Mouse (Mus musculus) mouse trophoblast stem cell (cell line): Measurements from ENCODE around the gene Adam17.

ENCODE experiments used
- in situ Hi-C, 2 experiments: fragments of 300-500 bp; cut with MseI, MboI; formaldehyde crosslinking; loops; 2 replicates in 1 of 2; 3 replicates in 1 of 2; pipeline ENCODE4 v1.15.1; 2025

The Adam17 gene

DNA sequence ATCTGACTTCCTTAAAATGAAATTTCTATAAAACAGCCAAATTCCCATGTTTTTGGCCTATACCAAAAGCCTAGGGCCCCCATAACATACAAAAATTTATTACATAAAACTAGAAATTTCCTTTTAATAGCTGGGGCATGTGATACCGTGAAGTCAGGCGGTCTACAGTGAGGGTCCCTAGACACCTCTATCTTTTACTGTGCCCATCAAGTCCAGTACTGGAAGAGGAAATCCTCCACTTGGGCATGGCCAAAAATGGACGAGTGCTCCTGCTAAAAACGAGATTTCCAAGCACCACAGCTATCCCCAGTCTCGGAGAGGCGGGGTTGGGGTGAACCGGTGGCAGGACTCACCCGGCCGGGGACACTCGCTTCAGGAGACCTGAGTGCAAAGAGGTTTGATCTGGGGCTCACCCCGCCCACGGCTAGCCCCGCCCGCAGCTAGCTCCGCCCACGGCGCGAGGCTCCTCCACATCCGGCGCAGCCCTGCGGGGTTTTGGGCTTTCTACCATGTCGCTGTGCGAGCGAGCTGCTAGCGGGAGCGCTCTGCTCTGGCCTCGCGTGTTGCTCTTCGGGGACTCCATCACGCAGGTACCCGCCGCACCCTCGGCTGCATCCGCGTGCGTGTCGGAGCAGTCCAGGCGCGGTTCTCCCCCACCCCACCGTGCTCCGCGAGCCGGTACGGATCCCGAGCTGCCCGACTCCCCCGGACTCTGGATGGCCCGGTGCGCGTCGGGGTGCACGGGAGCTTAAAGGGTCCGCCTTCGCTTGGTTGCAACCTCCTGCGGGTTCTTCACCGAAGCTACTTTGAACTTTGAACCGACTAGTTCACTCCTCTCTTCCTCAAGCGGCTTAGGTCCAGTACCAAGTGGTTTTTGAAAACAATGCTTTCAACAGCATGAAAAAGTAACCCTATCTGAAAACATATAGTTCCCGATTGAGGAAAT is 57.2 kb downstream of the Adam17 start, which contains the start of gene Iah1:
TSS of gene Iah1 (plus strand) at position 467 of the 946 bp plus-strand sequence.
- in situ Hi-C loops: no loop called here

DNA sequence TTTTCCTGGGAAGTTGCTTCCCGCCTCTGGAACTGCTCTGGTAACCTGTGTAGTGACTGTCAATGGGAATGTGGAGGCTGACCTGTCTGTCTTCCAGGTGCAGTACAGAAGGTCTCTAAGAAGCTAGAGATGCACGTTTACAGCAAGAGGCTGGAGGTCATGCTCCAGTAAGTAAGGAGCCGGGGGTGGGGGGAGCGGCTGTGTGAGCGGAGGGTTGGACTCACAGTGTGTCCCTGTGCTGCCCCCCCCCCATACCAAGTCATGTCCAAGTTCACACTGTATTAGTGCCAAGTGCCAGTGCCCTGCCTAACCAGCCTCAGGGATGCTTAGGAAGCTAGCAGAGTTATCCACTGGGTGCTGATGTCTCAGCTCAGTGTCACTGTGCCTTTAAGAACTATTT is 61.2 kb downstream of the Adam17 start:
- in situ Hi-C loops: no loop called here

DNA sequence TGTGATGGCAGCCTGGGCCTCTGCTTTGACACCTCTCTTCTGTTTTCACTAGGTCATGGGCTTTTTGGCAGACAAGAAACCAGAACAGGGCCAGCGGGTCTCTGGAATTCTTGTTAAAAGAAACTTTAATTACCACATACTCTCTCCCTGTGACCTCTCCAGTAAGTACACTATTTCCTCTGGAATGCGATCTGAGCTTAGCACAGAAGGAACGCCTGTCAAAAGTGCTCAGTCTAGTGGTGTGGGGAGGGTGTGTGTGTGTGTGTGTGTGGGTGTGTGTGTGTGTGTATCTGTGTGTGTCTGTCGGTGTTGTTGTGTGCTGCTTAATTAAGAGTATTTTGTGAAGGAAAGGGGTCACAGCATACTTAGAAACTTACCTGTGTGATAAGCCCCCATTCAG is 66.7 kb downstream of the Adam17 start:
- in situ Hi-C loops: no loop called here

DNA sequence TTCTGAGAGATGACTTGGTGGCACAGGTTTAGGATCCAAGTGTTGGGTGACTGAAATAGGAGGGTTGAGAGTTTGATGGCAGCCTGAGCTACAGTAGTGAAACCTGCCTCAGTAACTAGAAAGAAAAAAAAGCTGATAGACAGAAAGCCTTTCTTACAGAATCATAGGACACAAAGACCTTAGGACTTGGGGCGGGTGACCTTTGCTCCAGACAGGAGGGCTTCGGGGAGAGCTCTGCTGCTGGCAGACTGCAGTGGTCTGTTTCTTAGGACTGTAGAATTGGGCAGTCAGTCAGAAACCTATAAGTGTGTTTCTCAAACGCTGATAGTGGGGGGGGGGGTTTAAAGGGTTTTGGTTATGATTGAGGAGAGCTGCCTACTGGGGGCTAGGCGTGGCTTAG is 67.7 kb downstream of the Adam17 start:
- in situ Hi-C loops: no loop called here

DNA sequence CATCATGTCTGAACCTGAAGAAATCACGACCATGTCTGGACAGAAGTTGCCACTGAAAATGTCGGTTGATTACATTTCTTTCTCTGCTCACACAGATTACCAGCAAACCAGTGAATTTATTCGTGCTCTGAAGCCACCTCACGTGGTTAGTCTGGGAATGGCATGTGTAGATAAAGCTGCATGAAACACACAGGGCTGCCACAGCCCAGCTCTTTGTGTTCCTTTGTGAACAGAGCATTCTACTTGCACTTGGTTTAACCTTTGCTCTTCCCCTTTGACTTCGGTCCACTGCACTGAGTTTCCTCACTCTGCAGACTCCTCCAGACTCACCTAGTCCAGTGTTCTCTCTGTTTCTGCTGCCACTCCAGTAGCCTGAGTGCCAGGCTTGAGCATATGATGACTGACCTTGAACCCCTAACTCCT is 71.1 kb downstream of the Adam17 start:
- in situ Hi-C loops: no loop called here

DNA sequence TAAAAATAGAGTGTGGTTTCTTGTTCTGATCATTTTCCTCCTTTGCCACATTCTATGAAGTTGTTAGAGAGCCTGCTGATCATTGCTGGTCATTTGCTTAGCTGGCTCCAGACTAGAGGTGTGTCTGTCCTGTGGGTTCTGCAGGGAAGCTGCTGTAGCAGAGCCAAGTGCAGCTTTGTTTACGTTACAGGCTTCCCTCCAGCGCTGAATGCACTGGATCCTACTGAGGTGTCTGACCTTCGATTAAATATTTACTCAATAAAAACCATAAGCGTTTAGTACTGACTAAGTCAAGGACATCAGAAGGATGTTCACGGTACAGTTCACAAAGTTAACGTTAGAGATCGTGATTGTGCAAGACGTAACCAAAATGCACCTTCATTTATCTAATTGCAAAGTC is 71.5 kb downstream of the Adam17 start:
- in situ Hi-C loops: no loop called here

DNA sequence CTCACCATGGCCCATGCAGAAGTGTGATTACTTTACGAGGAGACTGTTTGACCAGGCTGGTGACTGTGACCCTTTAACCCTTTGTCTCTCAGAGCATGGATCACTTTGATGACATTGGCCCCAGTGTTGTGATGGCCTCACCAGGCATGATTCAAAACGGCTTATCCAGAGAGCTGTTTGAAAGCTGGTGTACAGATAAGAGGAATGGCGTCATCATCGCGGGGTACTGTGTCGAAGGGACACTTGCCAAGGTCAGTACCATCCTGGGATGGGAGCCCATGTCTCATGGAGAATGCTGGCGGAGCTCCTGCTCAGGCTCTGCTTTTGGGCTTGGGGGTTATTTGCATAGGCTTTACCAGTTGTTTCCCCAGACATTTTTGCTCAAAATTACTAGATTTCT is 72.1 kb downstream of the Adam17 start:
- in situ Hi-C loops: no loop called here

DNA sequence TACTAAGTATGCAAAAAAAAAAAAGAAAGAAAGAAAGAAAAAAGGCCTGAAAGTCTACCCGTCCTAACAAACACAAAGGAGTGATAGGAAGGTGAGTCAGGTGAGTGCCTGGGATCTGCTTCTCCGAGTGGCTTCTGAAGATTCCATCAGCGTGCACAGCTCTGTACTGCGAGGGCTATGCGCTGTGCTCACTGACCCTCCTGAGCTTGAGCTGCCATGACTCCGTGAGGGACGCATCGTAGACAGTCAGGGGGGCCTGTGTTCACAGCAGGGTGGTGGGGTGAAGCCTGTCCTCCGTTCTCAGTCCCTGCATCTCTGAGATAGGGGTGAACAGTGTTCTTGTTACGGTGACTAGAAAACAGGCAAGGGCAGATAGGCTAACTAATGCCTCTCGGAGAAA is 74.6 kb downstream of the Adam17 start:
- in situ Hi-C loops: no loop called here

DNA sequence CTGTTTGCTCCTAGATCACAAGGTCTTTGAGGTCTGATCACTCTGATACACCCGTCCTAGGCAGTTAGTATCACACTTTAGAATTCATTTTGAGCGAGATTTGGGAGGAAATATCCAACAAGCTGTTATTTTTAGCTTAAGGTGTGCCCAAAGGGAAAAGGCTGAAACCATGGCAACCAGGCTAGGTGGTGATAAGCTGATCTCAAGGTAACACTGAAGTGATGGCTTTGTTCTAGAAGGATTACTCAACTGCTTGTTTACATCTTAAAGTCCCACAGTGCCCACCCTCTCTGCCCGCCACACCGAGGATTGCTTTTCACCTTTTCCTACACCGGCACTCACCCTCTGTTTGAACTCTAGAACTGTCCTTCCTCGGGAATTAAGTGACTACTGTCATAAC is 83.8 kb downstream of the Adam17 start:
- in situ Hi-C loops: no loop called here

DNA sequence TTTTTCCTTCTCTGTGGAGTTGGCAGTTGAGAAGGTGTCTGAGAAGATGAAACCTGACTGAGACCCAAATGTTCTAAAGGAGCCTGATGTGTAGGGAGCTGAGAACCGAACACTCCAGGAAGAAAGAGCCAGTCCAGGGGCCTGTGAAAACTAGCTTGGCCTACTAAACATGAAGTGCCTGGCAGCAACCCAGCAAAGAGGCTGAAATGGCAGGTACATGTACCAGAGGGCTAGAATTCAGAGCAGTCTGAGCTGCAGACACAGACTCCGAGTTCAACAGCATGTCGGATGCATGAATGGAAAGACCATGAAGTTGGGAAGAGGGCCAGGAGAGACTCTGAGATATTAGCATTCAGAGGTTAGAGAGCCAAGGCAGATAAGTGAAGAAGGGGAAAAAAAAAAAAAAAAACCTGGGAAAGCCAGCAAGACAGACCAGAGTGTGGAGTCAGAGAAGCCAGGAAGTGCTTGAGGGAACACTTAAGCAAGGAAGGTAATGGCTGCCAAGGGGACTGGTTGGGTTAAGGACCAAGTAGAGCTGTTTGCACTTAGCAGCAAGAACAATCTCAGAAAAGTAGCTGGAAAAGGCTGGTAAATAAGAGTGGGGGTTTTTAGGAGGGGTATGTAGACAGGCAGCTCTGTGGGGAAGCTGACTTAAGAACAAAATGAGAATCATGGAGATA is 84.6 kb downstream of the Adam17 start:
- in situ Hi-C loops: no loop called here

DNA sequence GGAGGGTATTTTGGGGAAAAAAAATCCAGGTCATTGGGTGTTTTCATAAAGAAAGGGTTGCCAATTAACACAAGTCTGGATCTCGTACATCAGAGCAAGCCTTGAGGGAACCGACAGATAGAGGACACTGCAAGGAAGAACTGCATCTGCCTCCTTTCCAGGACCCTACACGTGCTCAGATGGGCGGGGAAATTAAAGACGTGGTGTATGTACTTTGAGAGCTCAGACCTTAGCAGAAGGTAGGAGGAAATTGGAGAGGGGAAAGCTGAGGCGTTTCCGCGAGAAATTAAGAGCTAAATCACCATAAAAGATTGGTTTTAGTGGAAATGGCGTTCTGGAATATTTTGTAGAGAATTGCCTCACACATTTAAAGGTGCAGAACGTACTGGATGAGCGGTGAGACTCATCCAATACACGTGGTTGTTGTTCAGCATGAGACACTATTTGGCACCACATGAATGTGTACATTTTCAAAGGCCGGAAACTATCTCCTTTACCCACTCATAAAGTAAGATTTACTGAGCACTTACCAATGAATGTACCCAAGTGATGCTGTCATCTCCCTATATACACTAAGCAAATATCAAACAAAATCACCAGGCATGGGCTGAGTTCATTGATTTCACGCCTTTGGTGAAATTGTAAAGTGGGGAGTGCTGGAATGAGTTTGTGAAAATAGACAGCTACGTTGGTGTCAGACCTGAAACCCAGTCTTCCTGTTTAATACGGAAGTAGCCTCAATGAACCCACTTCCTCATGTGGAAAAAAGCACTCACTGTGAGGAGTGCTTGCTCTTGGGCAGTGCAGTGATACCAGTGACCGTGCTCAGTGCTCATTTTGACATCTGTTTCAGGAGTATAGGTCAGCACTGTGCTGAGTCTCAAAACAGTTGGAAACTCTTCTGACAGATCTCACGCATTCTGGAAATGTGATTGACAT is 86.5 kb downstream of the Adam17 start:
- in situ Hi-C loops: no loop called here

DNA sequence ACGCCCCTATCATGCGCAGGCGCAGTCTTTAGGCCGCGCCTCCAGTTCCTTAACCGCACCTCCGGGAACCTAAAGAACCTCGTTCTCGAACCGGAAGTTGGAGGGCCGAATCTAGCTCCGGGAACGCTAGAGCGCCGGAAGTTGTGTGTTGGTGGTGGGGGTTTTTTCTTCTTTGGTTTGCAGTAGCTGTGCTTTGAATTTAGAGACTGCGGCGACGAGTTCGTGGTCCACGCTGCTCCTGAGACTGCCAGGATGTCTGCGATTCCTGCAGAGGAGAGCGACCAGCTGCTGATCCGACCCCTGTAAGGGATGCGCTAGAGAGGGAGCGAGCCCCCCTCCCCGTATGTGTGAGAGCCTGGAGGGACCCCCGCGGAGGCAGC is 87.2 kb downstream of the Adam17 start, which contains the start of gene Itgb1bp1:
TSS of gene Itgb1bp1 (minus strand) at position 42 of the 380 bp plus-strand sequence.
- in situ Hi-C loops: no loop called here

DNA sequence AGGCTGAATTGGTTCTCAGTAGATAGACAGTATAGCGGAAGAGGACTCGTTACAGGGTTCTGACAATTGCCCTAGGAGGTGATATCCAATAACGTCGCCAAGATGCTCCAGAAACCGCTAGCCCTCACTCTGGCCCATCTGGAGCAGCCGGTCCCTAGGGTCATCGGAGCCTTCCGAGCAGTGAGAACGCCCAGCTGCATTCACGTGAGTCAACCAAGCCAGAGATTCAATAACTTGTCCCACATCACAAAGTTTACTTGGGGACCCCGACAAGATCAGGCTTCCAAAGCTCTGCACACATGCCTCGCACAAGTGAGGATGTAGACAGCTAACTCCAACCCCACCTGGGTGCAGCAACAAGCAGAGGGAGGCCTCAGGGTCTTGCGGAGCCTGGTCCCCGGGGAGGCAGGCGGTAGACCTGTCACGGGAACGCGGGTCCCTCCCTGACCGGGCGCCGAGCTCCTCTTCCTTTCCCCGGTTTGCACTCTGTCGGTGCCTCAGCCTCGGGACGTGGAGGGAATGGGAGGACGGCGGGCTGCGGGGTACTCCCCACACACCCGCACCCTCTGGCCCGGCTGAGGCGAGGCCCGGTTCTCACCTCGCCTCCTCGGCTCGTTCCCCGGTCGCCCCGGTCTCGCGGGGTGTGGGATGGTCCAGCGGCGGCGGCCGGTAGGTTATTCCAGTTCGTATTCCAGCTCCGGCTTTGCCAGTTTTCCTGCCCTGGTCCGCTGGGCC is 87.8 kb downstream of the Adam17 start:
- in situ Hi-C loops: no loop called here

DNA sequence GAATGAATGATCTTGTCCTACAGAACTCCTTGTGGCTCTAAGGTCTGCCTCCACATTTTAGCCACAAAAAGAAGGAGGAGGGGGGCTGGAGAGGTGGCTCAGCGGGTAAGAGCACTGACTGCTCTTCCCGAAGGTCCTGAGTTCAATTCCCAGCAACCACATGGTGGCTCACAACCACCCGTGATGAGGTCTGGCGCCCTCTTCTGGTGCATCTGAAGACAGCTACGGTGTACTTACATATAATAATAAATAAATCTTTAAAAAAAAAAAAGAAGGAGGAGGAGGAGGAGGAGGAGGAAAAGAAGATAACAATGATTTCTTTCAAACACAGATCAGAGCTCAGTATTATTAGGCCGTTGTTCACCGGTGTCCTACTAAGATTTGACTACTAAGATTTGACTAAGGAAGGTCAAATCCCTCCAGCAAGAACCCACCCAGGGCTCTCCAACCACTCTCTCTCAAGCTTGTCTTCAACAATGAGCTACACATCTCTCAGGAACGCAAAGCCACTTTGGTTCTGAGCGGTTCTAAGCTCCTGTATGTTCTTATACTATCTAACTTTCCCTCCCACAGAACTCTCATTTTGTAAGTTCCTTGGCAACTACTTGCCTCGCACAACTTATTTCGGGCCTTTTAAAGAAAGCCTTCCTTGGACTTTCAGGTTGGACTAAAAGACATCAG is 88.5 kb downstream of the Adam17 start, which contains the start of gene Cpsf3:
TSS of gene Cpsf3 (plus strand) at position 631 of the 681 bp plus-strand sequence.
- in situ Hi-C loops: no loop called here

DNA sequence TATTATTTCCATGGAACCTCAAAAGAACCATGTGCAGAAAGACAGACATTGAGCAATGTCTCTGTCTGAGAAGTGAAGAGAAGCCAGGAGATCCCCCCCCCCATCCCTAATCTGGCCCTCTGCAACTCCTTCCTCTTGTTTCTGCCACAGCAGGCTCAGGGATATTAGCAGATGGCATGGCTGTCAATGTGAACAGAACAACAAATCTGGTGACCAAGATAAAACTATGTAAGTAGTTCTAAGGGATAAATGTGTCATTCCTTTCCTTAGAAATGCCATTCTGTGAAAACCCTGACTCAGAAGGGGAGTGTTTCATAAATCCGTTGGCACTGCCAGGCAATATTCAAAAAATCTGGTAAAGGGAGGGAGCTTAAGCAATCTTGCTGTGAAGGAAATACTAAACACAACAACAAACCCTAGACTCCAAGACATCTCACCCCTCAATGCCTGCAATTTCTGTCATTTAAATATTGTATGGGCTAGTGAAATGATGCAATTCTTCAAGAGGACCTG is 96.0 kb downstream of the Adam17 start:
- in situ Hi-C loops: no loop called here

DNA sequence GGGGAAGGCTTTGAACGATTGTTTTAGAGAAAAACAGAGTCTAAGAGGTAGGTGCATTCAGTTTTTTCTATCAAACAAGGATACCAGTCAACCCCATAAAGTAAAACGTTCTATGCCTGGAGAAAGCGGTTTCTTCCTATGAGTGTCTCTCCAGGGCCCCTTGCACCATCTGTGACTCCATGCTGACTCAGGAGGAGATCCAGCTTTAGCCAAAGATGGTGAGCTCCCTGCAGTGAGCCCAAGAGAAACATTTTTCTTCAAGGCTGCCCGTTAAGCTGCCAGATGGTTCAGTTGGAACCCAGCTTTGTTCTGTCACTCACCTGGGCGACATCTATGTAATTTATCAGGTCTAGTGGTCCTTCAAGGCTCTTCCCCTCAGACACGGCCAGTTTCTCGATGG is 99.0 kb downstream of the Adam17 start:
- in situ Hi-C loops: no loop called here
